Mouse (Mus musculus) large intestine, adult 2 months (tissue): ENCODE data around the gene Oog2. TPM values are rescaled to one million over a fixed set of nuclear protein-coding genes. Genes with fewer than 3 reads are reported as not detected.
"Not testable (repeated sequence)": the region's sequence is repeated elsewhere in the genome, so short reads cannot be mapped to it uniquely, and the experiment has no call there.

Source experiments
- DNase-seq: peaks from one replicate; pipeline ENCODE4 v3.0.0-alpha.2; 2012; ENCODE audit warnings: low read depth, low spot score
- WGBS: fragments of 180-500 bp; shearing (Covaris S2); methylation state at CpG from one replicate; pipeline ENCODE4 v1.1.7; 2018; 5-methylcytosine and 5-hydroxymethylcytosine counted together
- polyA plus RNA-seq: library from polyadenylated mRNA; depleted of rRNA; stranded (reverse); fragments of >200 nt; gene quantifications from 2 replicates; pipeline ENCODE4 v1.2.3, GENCODE M21; 2012; rRNA removed

Oog2 gene
- polyA plus RNA-seq, result not detected in 2 replicates

- DNase-seq, result no peak
- WGBS, result 21% methylated on average over 1 of the region's 1 CpGs
Measured at GRCm38 (mm10) chr4:144190419-144190818, at the start of gene Oog2. Gene Oog2, plus strand, starts transcription at chr4:144190719.

GRCm38 (mm10) chr4:144162563-144162962 is 28.0 kb upstream of the Oog2 start, which contains the start of gene Oog3:
Gene Oog3, minus strand, starts transcription at chr4:144162663.
- WGBS, result 90% methylated on average over 1 of the region's 1 CpGs
- DNase-seq, result no peak

- 83% methylated on average over 1 of the region's 1 CpGs for WGBS
- not testable (repeated sequence) for DNase-seq
Measured at GRCm38 (mm10) chr4:144213218-144213617, 22.7 kb downstream of the Oog2 start, which contains the start of gene C87977. Gene C87977, minus strand, starts transcription at chr4:144213318.

Other genes starting within 250 kb of the Oog2 start
- gene Pramef25, start 239.7 kb upstream of the Oog2 start, polyA plus RNA-seq, result not detected in 2 replicates
- gene Gm13101, start 223.8 kb upstream of the Oog2 start, polyA plus RNA-seq, result not detected in 2 replicates
- not detected in 2 replicates for gene Pramef17, start 196.3 kb upstream of the Oog2 start, polyA plus RNA-seq
- gene Pramel4, start 131.6 kb upstream of the Oog2 start, polyA plus RNA-seq, result not detected in 2 replicates
- not detected in 2 replicates for gene Gm13102, start 84.2 kb upstream of the Oog2 start, polyA plus RNA-seq
- not detected in 2 replicates for gene Oog3, start 28.1 kb upstream of the Oog2 start, polyA plus RNA-seq
- 0.17 and 0.23 TPM in 2 replicates for gene C87977, start 22.6 kb downstream of the Oog2 start, polyA plus RNA-seq
- not detected in 2 replicates for gene Pramel5, start 89.8 kb downstream of the Oog2 start, polyA plus RNA-seq
- not detected in 2 replicates for gene Gm13128, start 139.5 kb downstream of the Oog2 start, polyA plus RNA-seq
- gene Gm13119, start 167.2 kb downstream of the Oog2 start, polyA plus RNA-seq, result not detected in 2 replicates
- gene Pramef20, start 187.2 kb downstream of the Oog2 start, polyA plus RNA-seq, result not detected in 2 replicates
- gene Pramef12, start 217.7 kb downstream of the Oog2 start, polyA plus RNA-seq, result 0.32 TPM in 1 of 2 replicates, not detected in the other
- gene 1700012P22Rik, start 248.1 kb downstream of the Oog2 start, polyA plus RNA-seq, result not detected in 2 replicates